Mouse (Mus musculus) ovary, postnatal 10 days (tissue): ENCODE results near the gene Tas2r134.

Experiments used
- DNase-seq: peaks from one replicate; pipeline ENCODE4 v3.0.0; 2022; ENCODE audit warnings: low spot score

Tas2r134 gene

DNA sequence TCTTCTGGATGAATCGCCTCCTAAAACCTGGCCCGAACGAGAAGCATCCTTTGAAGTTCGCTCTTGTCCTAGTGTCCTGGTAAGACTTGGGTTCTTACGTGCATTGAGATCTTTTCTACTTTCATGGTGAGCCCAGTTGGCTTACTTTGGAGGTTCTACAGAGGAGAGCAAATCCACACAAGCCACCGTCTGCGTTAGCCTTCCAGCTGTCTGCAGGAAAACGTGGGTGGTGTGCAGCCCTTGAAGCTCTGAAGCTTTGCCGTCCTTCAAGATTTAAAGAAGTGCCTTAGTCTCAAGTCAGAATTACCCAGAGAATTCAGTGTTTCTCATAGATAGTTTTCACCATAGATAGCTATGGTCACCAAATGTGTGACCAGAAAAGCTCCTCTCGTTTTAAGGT lies 24.8 kb downstream of the Tas2r134 start:
- no peak for DNase-seq

GRCm38 (mm10) chr2:51657684-51658083 lies 30.4 kb downstream of the Tas2r134 start:
- no peak for DNase-seq

GRCm38 (mm10) chr2:51658288-51658687 lies 31.0 kb downstream of the Tas2r134 start:
- DNase-seq = no peak

DNA sequence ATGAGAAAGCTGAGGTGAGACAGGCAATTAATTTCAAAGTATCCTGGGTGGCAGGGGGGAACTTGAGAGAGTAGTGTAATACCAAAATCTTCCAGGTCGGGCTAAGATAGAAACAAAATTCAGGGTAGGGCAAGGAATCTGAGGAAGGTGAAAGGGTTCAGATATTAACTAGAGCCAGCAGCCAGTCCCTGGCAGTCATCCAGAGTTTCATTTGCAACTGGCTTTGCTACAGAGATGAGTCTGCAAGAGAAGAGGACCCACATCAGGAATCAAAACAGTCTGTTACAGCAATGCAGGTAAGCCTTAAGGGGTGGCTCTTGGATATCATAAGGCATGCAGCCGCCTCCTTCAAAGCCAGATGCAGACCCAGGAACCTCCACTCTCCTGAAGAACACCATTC lies 47.0 kb downstream of the Tas2r134 start:
- DNase-seq = no peak
